Mouse (Mus musculus) adrenal gland, adult 8-10 months (tissue): ENCODE measurements around the gene Vkorc1l1. TPM values are rescaled to one million over a fixed set of nuclear protein-coding genes. Genes with fewer than 3 reads are reported as not detected.

Experiments used
- DNase-seq: peaks from one replicate; pipeline ENCODE4 v3.0.0; 2022
- total RNA-seq, 4 experiments: library from RNA; stranded (reverse); gene quantifications; 2 replicates each; pipeline ENCODE4 v1.2.4; 2022

Vkorc1l1 gene
- total RNA-seq, 4 experiments from 2014 or later, result 29.2 to 38.6 (median 34.6) TPM

DNA sequence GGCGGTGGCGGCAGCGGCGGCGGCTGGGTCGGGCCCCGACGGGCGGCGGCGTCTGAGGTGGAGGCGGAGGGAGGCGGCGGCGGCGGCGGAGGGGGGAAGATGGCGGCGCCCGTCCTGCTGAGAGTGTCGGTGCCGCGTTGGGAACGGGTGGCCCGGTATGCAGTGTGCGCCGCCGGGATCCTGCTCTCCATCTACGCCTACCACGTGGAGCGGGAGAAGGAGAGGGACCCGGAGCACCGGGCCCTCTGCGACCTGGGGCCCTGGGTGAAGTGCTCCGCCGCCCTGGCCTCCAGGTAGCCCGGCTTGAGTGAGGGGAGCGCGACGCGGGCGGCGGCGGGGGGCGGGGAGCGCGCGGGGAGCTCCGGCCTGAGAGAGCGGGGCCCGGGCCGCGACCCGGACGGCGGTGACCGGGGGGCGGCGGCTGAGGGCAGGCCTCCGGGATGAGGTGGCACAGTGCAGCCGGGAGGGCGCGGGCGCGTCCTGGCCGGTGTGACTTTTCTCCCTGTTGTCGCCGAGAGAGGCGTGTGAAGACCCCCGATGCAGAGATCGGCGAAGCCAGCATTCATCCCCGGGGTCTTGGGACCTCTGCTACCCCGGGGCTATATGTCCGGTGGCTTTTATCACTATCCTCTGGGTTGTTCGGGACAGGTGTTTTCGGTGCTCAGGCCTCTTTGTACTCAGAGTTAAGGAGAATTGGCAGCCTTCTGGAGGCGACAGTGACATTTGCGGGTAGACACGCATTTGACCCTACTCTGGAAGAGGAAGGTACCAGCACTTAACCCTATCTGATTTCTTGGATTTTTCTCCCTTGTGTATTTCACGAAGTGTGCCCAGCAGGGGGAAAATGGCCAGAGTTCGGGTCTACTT lies 536 bp downstream of the Vkorc1l1 start:
- DNase-seq, result peak; percentile 31

- no peak for DNase-seq
These were observed 1.6 kb downstream of the Vkorc1l1 start for GRCm38 (mm10) chr5:129943402-129943801.

- DNase-seq, result no peak
These were observed 5.8 kb downstream of the Vkorc1l1 start for GRCm38 (mm10) chr5:129947528-129948033.

DNA sequence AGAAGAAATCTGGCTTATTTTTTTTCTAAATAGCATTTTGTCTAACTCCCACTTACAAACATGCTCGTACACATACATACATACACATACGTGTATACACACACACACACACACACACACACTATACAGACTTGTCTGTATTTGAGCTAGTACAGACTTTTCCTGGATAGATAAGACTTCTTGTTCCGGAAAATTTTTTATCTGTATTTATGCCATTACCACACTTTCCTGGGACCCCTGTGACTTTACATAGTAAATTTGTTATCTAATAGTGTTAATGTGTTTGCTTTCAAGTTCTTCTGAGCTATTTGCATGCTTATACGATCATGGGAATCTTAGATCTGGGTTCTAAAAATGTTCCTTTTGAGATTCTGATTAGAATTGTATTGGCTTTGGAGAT lies 10.4 kb downstream of the Vkorc1l1 start:
- no peak for DNase-seq

- DNase-seq, result no peak
These were observed 12.9 kb downstream of the Vkorc1l1 start for GRCm38 (mm10) chr5:129954473-129955254.

GRCm38 (mm10) chr5:129955792-129956191 lies 14.0 kb downstream of the Vkorc1l1 start:
- DNase-seq, result no peak

DNA sequence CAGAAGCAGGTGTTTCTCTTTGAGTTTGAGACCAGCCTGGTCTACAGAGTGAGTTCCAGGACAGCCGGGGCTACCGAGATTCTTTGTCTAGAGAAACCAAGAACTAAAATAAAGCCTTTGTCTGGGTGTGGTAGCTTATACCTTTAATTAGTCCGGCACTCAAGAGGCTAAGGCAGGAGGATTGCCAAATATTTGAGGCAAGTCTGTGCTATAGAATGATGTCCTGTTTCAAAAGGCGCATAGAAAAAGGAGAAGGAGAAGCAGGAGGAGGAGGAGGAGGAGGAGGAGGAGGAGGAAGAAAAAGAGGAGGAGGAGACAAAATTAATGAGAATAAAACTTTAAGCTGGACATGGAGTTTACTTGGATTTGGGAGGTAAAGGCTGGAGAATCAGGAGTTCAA lies 21.5 kb downstream of the Vkorc1l1 start:
- no peak for DNase-seq

GRCm38 (mm10) chr5:129966448-129966847 lies 24.7 kb downstream of the Vkorc1l1 start:
- DNase-seq, result no peak

GRCm38 (mm10) chr5:129968417-129968816 lies 26.6 kb downstream of the Vkorc1l1 start:
- DNase-seq, result no peak

GRCm38 (mm10) chr5:129971491-129971890 lies 29.7 kb downstream of the Vkorc1l1 start:
- no peak for DNase-seq

GRCm38 (mm10) chr5:129974354-129974753 lies 32.6 kb downstream of the Vkorc1l1 start:
- DNase-seq, result no peak

DNA sequence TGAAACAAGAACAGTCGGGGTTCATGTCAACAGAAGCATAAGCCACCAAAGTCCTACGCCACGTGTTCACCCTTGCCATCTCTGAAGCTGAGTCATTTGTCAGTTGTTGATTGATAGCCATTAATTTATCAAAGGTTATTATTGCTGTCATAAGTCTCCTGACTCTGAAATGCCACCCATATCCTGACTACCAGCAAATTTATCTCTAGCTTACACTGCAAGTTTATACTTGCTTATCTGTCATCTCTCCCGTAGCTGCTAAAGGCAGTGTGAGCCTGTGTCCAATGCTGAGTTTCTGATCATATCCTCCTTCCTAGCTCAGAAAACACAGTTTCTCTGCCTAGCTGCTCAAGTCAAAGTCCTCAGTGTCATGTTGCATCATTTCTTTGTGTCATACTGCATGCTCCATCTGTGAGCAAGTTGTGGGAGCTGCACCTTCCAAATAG lies 33.1 kb downstream of the Vkorc1l1 start:
- DNase-seq, result no peak

DNA sequence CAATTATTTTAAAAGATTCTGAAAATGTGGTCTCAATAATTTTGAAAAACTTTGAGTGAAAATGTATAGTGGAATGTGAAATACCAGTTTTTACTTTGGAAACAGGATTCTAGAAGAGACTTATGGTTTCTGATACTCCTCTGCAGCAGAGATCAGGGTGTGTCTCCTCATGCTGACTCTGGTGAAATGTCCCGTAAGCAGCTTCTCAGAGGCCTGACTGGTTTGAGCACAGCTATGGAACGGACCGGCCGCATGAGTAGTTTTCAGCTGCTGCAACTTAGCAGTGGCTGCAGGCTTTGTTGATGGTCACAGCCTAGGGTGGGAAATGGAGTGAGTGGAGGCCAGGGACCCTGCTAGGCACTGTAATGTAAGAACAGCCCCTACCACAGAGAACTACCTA lies 36.0 kb downstream of the Vkorc1l1 start:
- no peak for DNase-seq

GRCm38 (mm10) chr5:129978608-129979007 lies 36.8 kb downstream of the Vkorc1l1 start:
- no peak for DNase-seq

DNA sequence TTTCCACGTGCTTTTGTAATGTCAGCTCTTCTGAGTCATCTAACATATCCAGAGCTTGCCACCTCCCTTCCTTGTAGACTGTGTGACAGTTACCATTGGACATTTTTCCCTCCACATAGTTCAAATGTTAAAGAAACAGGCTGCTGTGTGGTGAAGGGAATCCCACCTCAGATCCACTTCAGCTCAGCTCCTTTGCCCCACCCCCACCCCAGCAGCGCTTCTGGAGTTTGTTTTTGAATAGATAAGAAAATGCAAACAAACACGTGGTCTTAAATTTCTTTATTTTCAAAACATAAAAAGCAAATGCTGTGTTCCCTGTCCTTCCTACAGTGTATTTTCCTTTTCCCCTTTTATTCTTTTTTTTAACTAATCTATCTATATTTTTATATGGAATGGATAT lies 38.4 kb downstream of the Vkorc1l1 start:
- DNase-seq, result no peak

DNA sequence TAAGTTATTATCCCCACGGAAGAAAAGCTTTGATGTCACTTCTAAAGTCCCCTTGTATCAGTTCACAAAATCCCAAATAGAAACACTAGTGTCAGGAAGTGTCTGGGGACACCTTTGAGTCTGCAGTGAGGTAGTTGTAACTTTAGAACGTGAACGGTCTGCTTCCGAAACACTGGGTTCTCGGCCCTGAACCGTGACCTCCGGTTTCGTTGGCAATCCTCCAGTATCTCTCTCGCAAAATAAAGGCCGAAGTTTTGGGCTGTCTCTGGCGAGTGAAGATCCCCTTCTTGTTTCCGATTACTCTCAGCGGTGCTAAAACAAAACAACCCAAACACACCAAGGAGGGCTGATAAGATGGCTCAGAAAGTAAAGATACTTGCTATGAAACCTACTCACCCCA lies 47.6 kb downstream of the Vkorc1l1 start:
- DNase-seq, result no peak

GRCm38 (mm10) chr5:129991898-129992297 lies 50.1 kb downstream of the Vkorc1l1 start:
- no peak for DNase-seq

- DNase-seq, result no peak
These were observed 51.6 kb downstream of the Vkorc1l1 start for GRCm38 (mm10) chr5:129993374-129993773.

DNA sequence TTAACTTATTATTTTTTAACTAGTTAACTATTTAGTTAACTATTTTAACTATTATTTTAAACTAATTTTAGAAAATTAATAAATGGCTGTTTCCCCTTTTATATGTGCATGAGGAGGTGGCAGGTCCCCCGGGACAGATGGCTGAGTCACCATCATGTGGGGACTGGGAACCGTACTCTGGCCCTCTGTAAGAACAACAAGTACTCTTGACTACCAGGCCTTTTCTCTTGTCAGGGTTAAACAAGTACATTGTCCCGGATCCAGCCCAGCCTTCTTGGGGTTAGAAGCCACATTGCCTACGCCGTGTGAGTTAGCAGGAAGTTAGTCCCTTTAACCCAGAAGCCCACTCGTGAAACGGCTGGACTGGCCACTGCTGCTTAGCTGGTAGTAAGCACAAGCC lies 53.2 kb downstream of the Vkorc1l1 start:
- no peak for DNase-seq

- no peak for DNase-seq
These were observed 55.9 kb downstream of the Vkorc1l1 start for GRCm38 (mm10) chr5:129997700-129998099.

GRCm38 (mm10) chr5:129999097-129999496 lies 57.3 kb downstream of the Vkorc1l1 start:
- DNase-seq, result no peak

DNA sequence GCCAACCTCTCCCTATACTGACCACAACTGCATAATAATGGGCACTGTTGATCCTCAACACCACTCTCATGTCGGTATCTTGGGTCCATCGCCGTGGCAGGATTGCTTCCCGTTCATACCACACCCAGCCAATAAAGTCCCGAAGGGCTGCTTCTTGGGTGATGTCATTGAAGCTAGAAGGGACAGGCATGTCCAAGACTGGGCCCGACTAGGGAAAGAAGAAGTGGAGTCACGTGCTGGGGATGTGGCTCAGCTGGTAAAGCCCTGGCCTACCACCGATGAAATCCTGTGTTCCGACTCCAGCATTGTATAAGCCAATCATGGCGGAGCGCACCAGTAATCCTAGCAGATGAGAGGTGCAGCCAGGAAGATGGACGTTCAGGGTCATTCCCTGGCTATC lies 59.0 kb downstream of the Vkorc1l1 start:
- no peak for DNase-seq

DNA sequence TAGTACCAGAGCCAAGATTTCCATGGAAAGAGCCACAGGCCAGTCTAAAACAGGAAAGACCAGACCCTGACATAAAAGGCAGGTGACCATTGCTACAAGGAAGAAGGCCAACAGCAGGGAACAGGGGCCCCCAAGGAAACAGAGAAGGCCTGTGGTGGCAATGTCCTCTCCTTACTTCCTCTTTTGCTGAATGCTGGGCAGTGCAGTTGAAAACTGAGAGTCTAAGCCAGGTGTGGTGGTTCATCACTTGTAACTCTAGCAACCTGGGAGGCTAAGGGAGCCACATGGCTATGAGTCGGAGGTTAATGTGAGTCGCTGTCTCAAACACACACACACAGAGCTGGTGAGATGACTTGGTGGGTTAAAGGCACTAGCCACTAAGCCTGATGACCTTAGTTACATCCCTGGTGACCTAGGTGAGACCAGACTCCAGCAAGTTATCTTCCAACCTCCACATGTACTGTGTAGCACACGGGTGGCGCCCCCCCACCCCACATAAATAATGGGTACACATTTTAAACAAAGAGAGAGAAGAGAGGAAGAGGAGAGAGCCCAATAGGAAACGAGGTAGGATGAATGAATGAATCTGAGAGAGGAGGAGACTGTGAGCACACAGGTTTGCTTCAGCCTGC lies 59.7 kb downstream of the Vkorc1l1 start:
- DNase-seq, result no peak
